Mouse (Mus musculus) ovary, postnatal 36 days (tissue): ENCODE results near the gene Duox1.

ENCODE experiments used
- DNase-seq: peaks from one replicate; pipeline ENCODE4 v3.0.0; 2022; ENCODE audit warnings: low spot score, mixed read lengths

Duox1 gene

GRCm38 (mm10) chr2:122355389-122355788, 39.9 kb downstream of the Duox1 start:
- no peak for DNase-seq

- DNase-seq: no peak
These were observed 40.7 kb downstream of the Duox1 start for GRCm38 (mm10) chr2:122356187-122356586.

- no peak for DNase-seq
These were observed 44.8 kb downstream of the Duox1 start for GRCm38 (mm10) chr2:122360310-122360709.

- no peak for DNase-seq
These were observed 45.7 kb downstream of the Duox1 start for GRCm38 (mm10) chr2:122361181-122361580.

- no peak for DNase-seq
These were observed 46.6 kb downstream of the Duox1 start for GRCm38 (mm10) chr2:122361868-122362621.

GRCm38 (mm10) chr2:122362622-122363523, 47.4 kb downstream of the Duox1 start:
- no peak for DNase-seq

- no peak for DNase-seq
These were observed 49.0 kb downstream of the Duox1 start for GRCm38 (mm10) chr2:122364352-122364944.

- DNase-seq: no peak
These were observed 49.9 kb downstream of the Duox1 start for GRCm38 (mm10) chr2:122365244-122365866.

GRCm38 (mm10) chr2:122366039-122366438, 50.6 kb downstream of the Duox1 start:
- DNase-seq: no peak

- no peak for DNase-seq
These were observed 51.2 kb downstream of the Duox1 start for GRCm38 (mm10) chr2:122366706-122367105.

- no peak for DNase-seq
These were observed 51.7 kb downstream of the Duox1 start for GRCm38 (mm10) chr2:122367181-122367580.

GRCm38 (mm10) chr2:122367701-122368080, 52.2 kb downstream of the Duox1 start:
- DNase-seq: no peak

GRCm38 (mm10) chr2:122368081-122368971, 52.9 kb downstream of the Duox1 start:
- no peak for DNase-seq

GRCm38 (mm10) chr2:122368995-122369739, 53.7 kb downstream of the Duox1 start, which contains the start of gene Shf:
TSS of gene Shf (minus strand) at chr2:122369162.
- DNase-seq: peak; percentile 90

GRCm38 (mm10) chr2:122370101-122370750, 54.8 kb downstream of the Duox1 start:
- no peak for DNase-seq

GRCm38 (mm10) chr2:122372067-122372466, 56.6 kb downstream of the Duox1 start:
- no peak for DNase-seq

GRCm38 (mm10) chr2:122372541-122372940, 57.1 kb downstream of the Duox1 start:
- no peak for DNase-seq

- DNase-seq: no peak
These were observed 58.5 kb downstream of the Duox1 start for GRCm38 (mm10) chr2:122374012-122374411.

GRCm38 (mm10) chr2:122374666-122375331, 59.3 kb downstream of the Duox1 start:
- no peak for DNase-seq
